Mouse (Mus musculus): Measurements from ENCODE around the gene Mgmt.

DNA sequence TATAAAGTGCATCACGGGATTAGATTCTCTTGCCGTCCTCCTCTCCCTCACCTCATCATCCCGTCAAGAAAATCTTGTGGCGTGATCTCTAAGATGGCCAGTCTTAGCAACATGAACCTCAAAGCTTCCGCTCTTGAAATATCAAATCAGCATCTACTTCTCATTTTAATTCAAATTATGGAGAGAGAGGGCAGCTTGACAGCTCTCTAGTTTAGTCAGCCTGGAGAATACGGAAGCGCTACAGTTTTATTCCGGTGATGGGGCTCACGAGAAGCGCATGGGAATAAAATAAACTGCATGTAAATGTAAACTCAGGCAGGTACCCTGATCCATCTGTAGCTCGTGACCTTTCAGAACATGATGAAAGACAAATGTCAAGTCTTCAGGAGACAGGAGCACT lies 22.9 kb upstream of the Mgmt start:
- TF ChIP-seq CTCF (conservative IDR thresholded peaks at IDR 0.05 in 1 of 2, IDR thresholded peaks at IDR 0.05 in 1 of 2; ENCODE audit: low read depth in 2 of 2, low read length in 2 of 2) (no peak), POLR2AphosphoS2 (IDR thresholded peaks at IDR 0.05; ENCODE audit: low read depth, low read length) (no peak)

Data from CH12.LX (cell line).